Mouse (Mus musculus) CH12.LX (cell line): ENCODE results near the gene Ptprk.

Experiments used
- CHD2 ChIP-seq: IDR thresholded peaks from 2 replicates; pipeline ENCODE4 v1.6.1; 2011; ENCODE audit warnings: low read length, improper control_type of control experiment
- CTCF ChIP-seq, 2 experiments: IDR thresholded peaks in 1 of 2; conservative IDR thresholded peaks in 1 of 2; 2 replicates each; pipeline ENCODE4 v1.5.1; 2011 to 2012; ENCODE audit warnings: low read depth in 2 of 2, low read length in 2 of 2, improper control_type of control experiment in 1 of 2, inconsistent platforms in 1 of 2, mild to moderate bottlenecking in 1 of 2, moderate library complexity in 1 of 2
- EP300 ChIP-seq: IDR thresholded peaks from 2 replicates; pipeline ENCODE4 v1.6.1; 2011; ENCODE audit warnings: low read length, improper control_type of control experiment
- HCFC1 ChIP-seq: IDR thresholded peaks from 2 replicates; pipeline ENCODE4 v1.6.1; 2012; ENCODE audit warnings: low read depth, mild to moderate bottlenecking, inconsistent platforms, low read length, improper control_type of control experiment
- MAFK ChIP-seq: IDR thresholded peaks from 2 replicates; pipeline ENCODE4 v1.6.1; 2011; ENCODE audit warnings: low read length, improper control_type of control experiment; ENCODE audit not compliant: insufficient replicate concordance
- POLR2A ChIP-seq: IDR thresholded peaks from 2 replicates; pipeline ENCODE4 v1.6.1; 2011; ENCODE audit warnings: low read depth, mild to moderate bottlenecking, improper control_type of control experiment, low read length
- RAD21 ChIP-seq: IDR thresholded peaks from 2 replicates; pipeline ENCODE4 v1.6.1; 2011; ENCODE audit warnings: low read depth, mild to moderate bottlenecking, low read length, improper control_type of control experiment, moderate library complexity
- TBP ChIP-seq: conservative IDR thresholded peaks from 2 replicates; pipeline ENCODE4 v1.6.1; 2011; ENCODE audit warnings: low read depth, low read length, improper control_type of control experiment
- ZKSCAN1 ChIP-seq: IDR thresholded peaks from 2 replicates; pipeline ENCODE4 v1.6.1; 2012; ENCODE audit warnings: low read depth, inconsistent platforms, low read length, improper control_type of control experiment, borderline replicate concordance

- no peak for TF ChIP-seq POLR2A
- TF ChIP-seq HCFC1, result no peak
- TF ChIP-seq ZKSCAN1, result no peak
- no peak for TF ChIP-seq CTCF (conservative IDR thresholded peaks at IDR 0.05 in 1 of 2, IDR thresholded peaks at IDR 0.05 in 1 of 2; ENCODE audit: low read depth in 2 of 2, low read length in 2 of 2)
- TF ChIP-seq MAFK, result no peak
- TF ChIP-seq TBP, result no peak
- no peak for TF ChIP-seq EP300
- no peak for TF ChIP-seq RAD21
- no peak for TF ChIP-seq CHD2
Observed at GRCm38 (mm10) chr10:28164250-28164649, 89.6 kb downstream of the Ptprk start.
